Mouse (Mus musculus): ENCODE results near the gene Cdk18. TPM values are rescaled to one million over a fixed set of nuclear protein-coding genes. Genes with fewer than 3 reads are reported as not detected.
A peak's percentile ranks its signal among the peaks of the same experiment; 100 is the strongest.

The Cdk18 gene
- polyA plus RNA-seq, 1 experiment from 2014 or later: 10.3 TPM

DNA sequence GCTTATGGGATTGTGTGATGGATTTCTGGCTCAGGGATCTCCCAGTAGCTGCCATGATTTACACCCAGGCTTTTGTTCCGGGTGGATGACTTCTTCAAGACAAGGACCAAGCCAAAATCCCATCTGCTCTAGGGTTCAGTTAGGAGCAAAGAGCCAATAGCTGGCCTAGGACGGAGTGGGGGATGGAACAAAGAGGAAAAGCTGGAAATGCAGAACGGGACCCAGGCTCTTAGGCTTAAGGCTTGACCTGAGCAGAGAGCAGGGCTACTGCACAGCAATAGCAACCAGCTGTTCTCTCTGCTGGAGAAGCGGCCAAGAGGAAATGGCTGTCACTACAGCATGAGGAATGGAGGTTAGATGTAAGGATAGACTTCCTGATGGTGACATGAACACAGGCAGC lies 14.2 kb downstream of the Cdk18 start:
- Histone ChIP-seq H3K4me2 (ENCODE audit: low read length) (no peak overlapping the region), H3K27me3 (ENCODE audit: insufficient read depth, low read length) (no peaks in the 10 kb centered on the region), H3K4me3 (replicated peaks; ENCODE audit: low read depth, low read length) (no peak overlapping the region), H3K9ac (ENCODE audit: low read depth, low read length) (no peak overlapping the region), H3K36me3 (ENCODE audit: insufficient read depth, low read length) (0 out of 2 replicates have a peak, but pooled peaks cover under 1% of the 10 kb centered on the region), H3K27ac (peak overlapping the region; percentile 72), H3K4me1 (replicated peaks; ENCODE audit: insufficient read depth, low read length) (peaks cover 25% of the 10 kb centered on the region; the same call in 1 of the 2 replicates), H3K9me3 (replicated peaks; ENCODE audit: low read length) (no peaks in the 10 kb centered on the region)
- ATAC-seq (replicated peaks; ENCODE audit: low FRiP score, low read depth): peak; percentile 38
- DNase-seq (ENCODE audit: low spot score): peak; percentile 94
- 22% methylated on average over 4 of the region's 4 CpGs for WGBS
- no peak for TF ChIP-seq CTCF (IDR thresholded peaks at IDR 0.05; ENCODE audit: low read depth)

GRCm38 (mm10) chr1:132123420-132124014 lies 16.0 kb downstream of the Cdk18 start:
- H3K4me1 ChIP-seq (replicated peaks; ENCODE audit: insufficient read depth, low read length): peaks cover 20% of the 10 kb centered on the region; the same call in 1 of the 2 replicates

DNA sequence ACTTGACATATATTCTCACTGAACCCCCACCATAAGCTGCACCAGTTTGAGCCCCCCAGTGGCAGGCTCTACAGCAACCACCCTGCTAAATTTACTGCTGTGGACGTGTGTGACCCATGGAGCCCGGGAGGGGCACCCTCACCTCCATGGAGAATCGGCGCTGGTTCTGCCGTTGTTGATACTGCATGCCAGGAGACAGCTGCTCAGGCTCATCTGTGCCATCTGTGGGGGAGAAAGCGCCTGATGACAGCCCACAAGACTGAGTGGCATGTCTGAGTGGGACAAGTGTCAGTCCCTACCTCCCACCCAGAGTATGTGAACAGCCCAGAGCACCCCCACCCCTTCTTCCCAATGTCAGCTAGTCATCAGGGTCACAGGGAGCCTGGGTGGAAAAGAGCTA lies 17.6 kb downstream of the Cdk18 start:
- DNase-seq (ENCODE audit: low spot score) (no peak), ATAC-seq (replicated peaks; ENCODE audit: low FRiP score, low read depth) (no peak)
- WGBS: 73% methylated on average over 6 of the region's 6 CpGs
- Histone ChIP-seq H3K4me3 (replicated peaks; ENCODE audit: low read depth, low read length) (no peak overlapping the region), H3K27ac (no peak overlapping the region), H3K9ac (ENCODE audit: low read depth, low read length) (no peak overlapping the region), H3K9me3 (replicated peaks; ENCODE audit: low read length) (no peaks in the 10 kb centered on the region), H3K36me3 (ENCODE audit: insufficient read depth, low read length) (0 out of 2 replicates have a peak, but pooled peaks cover 3% of the 10 kb centered on the region), H3K4me2 (ENCODE audit: low read length) (no peak overlapping the region), H3K4me1 (replicated peaks; ENCODE audit: insufficient read depth, low read length) (0 out of 2 replicates have a peak, but pooled peaks cover 9% of the 10 kb centered on the region), H3K27me3 (ENCODE audit: insufficient read depth, low read length) (no peaks in the 10 kb centered on the region)
- no peak; the same call in 1 of the 2 replicates for TF ChIP-seq CTCF (IDR thresholded peaks at IDR 0.05; ENCODE audit: low read depth)

More at GRCm38 (mm10) chr1:132123420-132124014, 16.0 kb downstream of the Cdk18 start:
- ATAC-seq (replicated peaks; ENCODE audit: low FRiP score, low read depth): no peak
- H3K9ac ChIP-seq (ENCODE audit: low read depth, low read length): no peak overlapping the region
- H3K9me3 ChIP-seq (replicated peaks; ENCODE audit: low read length): no peaks in the 10 kb centered on the region
- no peaks in the 10 kb centered on the region for H3K27me3 ChIP-seq (ENCODE audit: insufficient read depth, low read length)
- DNase-seq (ENCODE audit: low spot score): no peak
- no peak for TF ChIP-seq CTCF (IDR thresholded peaks at IDR 0.05; ENCODE audit: low read depth)
- H3K4me2 ChIP-seq (ENCODE audit: low read length): no peak overlapping the region
- 0 out of 2 replicates have a peak, but pooled peaks cover 3% of the 10 kb centered on the region for H3K36me3 ChIP-seq (ENCODE audit: insufficient read depth, low read length)
- H3K4me3 ChIP-seq (replicated peaks; ENCODE audit: low read depth, low read length): no peak overlapping the region
- 70% methylated on average over 9 of the region's 9 CpGs for WGBS
- no peak overlapping the region for H3K27ac ChIP-seq

DNA sequence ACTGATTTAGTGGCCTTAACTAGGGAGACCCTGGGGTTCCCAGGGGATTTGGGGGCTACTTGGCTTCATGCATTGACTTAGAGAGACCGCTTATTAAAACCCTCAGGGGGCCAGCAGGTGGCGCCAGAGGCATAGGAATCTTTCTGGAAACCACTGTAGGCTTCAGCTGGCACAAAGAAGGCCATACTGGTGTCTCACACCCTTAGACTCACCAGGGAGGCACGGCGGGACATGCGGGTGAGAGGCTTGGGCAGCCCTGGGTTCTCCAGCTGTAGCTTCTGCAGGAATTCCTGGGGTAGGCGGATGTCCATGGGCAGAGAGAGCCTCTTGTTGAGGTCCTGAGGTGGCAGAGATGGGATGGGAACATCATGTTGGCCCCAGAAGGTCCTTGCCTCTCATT lies 18.2 kb downstream of the Cdk18 start:
- Histone ChIP-seq H3K4me2 (ENCODE audit: low read length) (no peak overlapping the region), H3K4me3 (replicated peaks; ENCODE audit: low read depth, low read length) (no peak overlapping the region), H3K9ac (ENCODE audit: low read depth, low read length) (no peak overlapping the region), H3K36me3 (ENCODE audit: insufficient read depth, low read length) (0 out of 2 replicates have a peak, but pooled peaks cover 3% of the 10 kb centered on the region), H3K27ac (no peak overlapping the region), H3K9me3 (replicated peaks; ENCODE audit: low read length) (no peaks in the 10 kb centered on the region), H3K27me3 (ENCODE audit: insufficient read depth, low read length) (no peaks in the 10 kb centered on the region), H3K4me1 (replicated peaks; ENCODE audit: insufficient read depth, low read length) (0 out of 2 replicates have a peak, but pooled peaks cover 5% of the 10 kb centered on the region)
- ATAC-seq (replicated peaks; ENCODE audit: low FRiP score, low read depth) (no peak; the same call in 1 of the 2 replicates), DNase-seq (ENCODE audit: low spot score) (peak; percentile 91)
- WGBS: 19% methylated on average over 6 of the region's 6 CpGs
- peak; percentile 91 for TF ChIP-seq CTCF (IDR thresholded peaks at IDR 0.05; ENCODE audit: low read depth)

DNA sequence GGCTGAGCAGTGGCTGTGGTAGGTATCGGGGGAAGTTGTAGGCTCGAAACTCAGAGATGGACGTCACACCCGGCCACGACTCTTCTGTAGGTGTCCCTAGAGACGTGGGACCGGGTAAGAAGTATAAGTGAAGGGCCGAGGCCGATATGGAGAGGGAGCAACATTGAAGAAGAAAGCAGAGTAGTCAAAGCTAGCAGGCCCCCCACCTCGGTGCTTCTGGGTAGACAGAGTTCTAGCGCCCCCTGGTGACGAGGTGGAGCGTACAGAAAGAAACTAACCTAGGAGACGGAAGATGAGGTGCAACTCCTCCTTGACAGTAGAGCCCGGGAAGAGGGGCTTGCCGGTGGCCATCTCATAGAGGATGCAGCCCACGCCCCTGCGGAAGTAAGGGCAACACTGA lies 22.9 kb downstream of the Cdk18 start:
- H3K9me3 ChIP-seq (replicated peaks; ENCODE audit: low read length): no peaks in the 10 kb centered on the region
- H3K36me3 ChIP-seq (ENCODE audit: insufficient read depth, low read length): 0 out of 2 replicates have a peak, but pooled peaks cover 6% of the 10 kb centered on the region
- no peak overlapping the region for H3K4me3 ChIP-seq (replicated peaks; ENCODE audit: low read depth, low read length)
- ATAC-seq (replicated peaks; ENCODE audit: low FRiP score, low read depth) (no peak), DNase-seq (ENCODE audit: low spot score) (peak; percentile 78)
- TF ChIP-seq CTCF (IDR thresholded peaks at IDR 0.05; ENCODE audit: low read depth): peak; percentile 79
- no peak overlapping the region for H3K4me2 ChIP-seq (ENCODE audit: low read length)
- H3K27me3 ChIP-seq (ENCODE audit: insufficient read depth, low read length): no peaks in the 10 kb centered on the region
- H3K27ac ChIP-seq: no peak overlapping the region
- no peak overlapping the region for H3K9ac ChIP-seq (ENCODE audit: low read depth, low read length)
- WGBS: 33% methylated on average over 18 of the region's 18 CpGs
- H3K4me1 ChIP-seq (replicated peaks; ENCODE audit: insufficient read depth, low read length): no peaks in the 10 kb centered on the region

DNA sequence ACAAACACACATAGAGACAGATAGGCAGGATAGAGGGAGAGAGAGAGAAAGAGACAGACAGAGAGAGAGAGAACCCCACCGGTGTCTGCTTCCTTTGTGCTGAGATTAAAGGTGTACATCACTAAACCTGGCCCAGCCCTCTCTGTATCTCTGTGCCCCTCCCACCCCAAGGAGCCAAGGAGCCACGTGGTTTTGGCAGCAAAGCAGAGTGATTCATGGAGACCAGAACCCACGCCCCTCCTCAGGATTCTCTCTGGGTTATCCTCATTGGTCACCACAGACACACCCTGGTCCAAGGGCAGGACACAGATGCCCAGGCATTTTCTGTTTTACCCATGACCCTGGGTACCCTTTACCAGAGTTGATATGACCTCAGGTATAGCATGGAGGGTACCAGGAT lies 26.4 kb downstream of the Cdk18 start:
- H3K27ac ChIP-seq: no peak overlapping the region
- H3K36me3 ChIP-seq (ENCODE audit: insufficient read depth, low read length): 0 out of 2 replicates have a peak, but pooled peaks cover 3% of the 10 kb centered on the region
- no peaks in the 10 kb centered on the region for H3K4me1 ChIP-seq (replicated peaks; ENCODE audit: insufficient read depth, low read length)
- DNase-seq (ENCODE audit: low spot score) (no peak), ATAC-seq (replicated peaks; ENCODE audit: low FRiP score, low read depth) (0 out of 2 replicates have a peak, but pooled peaks have one; percentile 16)
- H3K9ac ChIP-seq (ENCODE audit: low read depth, low read length): no peak overlapping the region
- no peak overlapping the region for H3K4me2 ChIP-seq (ENCODE audit: low read length)
- no peaks in the 10 kb centered on the region for H3K27me3 ChIP-seq (ENCODE audit: insufficient read depth, low read length)
- 45% methylated on average over 3 of the region's 3 CpGs for WGBS
- TF ChIP-seq CTCF (IDR thresholded peaks at IDR 0.05; ENCODE audit: low read depth): no peak
- H3K4me3 ChIP-seq (replicated peaks; ENCODE audit: low read depth, low read length): no peak overlapping the region
- H3K9me3 ChIP-seq (replicated peaks; ENCODE audit: low read length): no peaks in the 10 kb centered on the region
